Mouse (Mus musculus): ENCODE data around the gene Tnik.

The Tnik gene

DNA sequence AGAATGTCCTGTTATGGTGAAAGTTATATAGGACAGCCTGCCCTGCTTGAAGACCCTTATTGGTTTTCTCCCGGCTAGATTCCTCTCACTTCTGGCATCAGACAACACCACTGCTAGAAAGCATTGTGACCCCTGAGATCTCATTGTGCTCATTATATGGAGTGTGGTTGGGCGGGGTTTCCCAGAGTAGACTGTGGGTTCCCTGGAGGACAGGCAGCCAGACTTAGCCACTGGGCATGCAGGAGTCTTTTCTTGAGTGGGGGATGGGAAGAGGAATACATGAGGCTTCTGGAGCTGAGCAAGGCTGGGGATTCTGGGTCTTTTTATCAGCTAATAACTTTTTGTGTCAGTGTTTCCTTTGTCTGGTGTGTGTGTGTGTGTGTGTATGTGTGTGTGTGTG is 153.0 kb downstream of the Tnik start:
- no peak for DNase-seq

GRCm38 (mm10) chr3:28417091-28417715 is 154.2 kb downstream of the Tnik start:
- DNase-seq: no peak

DNA sequence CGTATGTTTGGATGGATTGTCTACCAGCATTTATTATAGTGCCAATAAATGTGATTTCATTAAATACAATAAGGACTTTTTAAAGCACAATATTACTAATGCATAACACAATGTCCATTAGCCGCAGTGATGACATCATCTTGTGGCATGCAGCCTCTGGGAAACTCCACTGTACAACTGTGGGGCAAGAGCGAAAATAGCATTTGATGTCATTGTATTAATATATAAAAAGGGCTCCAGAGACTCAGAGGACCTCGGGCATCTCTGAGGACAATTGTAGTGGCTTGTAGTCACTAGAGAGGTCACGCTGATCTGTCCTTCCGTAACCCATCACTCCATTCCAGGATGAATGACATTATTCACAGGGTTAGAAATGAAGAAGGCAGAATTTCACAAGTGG is 157.2 kb downstream of the Tnik start:
- DNase-seq: no peak

DNA sequence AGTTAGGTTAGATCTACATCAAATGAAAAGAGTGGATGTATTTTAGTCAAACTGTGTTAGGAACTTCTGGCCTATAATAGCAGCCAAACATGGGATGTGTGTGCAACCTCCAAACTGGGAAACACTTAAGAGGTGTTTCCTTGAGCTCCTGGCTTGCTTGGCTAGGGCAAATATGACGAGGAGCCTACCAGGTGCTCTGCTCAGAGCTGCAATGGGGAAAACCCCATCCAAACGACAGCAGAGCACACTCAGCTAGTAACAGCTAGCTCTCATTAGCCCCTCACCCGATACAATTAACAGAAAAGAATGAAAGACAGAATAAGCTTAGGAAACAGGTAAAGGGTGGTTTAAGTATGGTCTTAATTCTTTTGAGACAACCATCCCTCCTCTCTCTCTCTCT is 157.7 kb downstream of the Tnik start:
- DNase-seq: no peak

- DNase-seq: no peak
Measured at GRCm38 (mm10) chr3:28421798-28422197, 158.8 kb downstream of the Tnik start.

DNA sequence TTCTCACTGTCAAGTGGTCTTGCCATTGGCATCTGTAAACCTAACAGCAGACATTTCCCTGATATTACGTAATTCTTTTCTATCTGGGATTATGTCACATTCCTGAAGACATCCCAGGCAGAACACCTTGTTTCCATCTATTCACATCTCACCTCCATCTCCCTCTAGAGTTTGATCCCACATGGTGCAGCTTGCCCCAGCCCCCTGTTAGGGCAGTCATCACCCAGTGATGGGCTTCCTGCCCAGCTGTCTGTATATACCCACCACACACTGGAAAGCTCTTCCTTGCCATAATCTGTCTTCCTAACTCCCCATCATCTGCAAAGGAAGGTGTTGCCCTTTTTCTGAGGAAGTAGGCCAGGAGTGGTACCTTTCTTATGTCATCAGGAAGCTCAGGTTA is 159.2 kb downstream of the Tnik start:
- DNase-seq: no peak

- DNase-seq: no peak
Measured at GRCm38 (mm10) chr3:28425911-28426310, 162.9 kb downstream of the Tnik start.

- DNase-seq: no peak
Measured at GRCm38 (mm10) chr3:28431459-28431858, 168.4 kb downstream of the Tnik start.

GRCm38 (mm10) chr3:28432321-28432720 is 169.3 kb downstream of the Tnik start:
- DNase-seq: no peak

- DNase-seq: no peak
Measured at GRCm38 (mm10) chr3:28435478-28435877, 172.5 kb downstream of the Tnik start.

GRCm38 (mm10) chr3:28437429-28437828 is 174.4 kb downstream of the Tnik start:
- DNase-seq: no peak

DNA sequence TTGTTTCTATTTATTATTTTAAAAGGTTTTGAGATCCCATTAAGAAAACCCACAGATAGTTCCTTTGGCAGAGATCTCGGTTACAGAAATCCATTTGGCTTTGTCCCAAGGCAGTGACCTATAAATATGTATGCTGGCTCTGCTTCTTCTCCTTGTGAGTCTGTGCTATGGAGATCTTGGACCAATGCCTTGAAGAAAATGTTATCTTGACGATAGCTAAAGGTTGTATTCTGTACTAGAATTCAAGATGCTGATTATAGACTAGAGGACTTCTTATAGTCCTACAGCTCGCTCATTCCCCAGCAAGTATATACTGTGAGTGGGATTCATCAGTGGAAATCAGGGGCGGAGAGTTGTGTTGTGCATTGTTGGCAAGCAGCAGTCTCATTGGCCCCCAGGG is 178.5 kb downstream of the Tnik start:
- DNase-seq: no peak

- DNase-seq: no peak
Measured at GRCm38 (mm10) chr3:28442116-28442515, 179.1 kb downstream of the Tnik start.

- no peak for DNase-seq
Measured at GRCm38 (mm10) chr3:28447950-28448349, 184.9 kb downstream of the Tnik start.

DNA sequence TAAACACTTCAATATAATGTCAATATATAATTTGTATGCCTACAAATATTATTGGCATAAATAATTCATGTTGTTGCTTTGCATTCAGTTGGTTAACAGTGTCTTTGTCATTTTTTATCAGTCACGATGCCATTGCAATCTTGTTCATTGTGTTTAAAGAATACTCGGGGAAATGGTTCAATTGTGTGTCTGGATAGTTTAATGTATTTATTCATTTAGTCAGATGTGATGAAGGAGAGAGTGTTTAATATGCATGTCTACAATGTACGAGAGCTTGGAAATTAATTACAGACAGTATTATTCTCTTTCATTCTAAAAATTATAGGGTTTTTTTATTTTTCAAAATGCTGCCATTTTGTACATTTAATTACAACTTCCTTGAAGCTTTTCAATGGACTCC is 190.4 kb downstream of the Tnik start:
- no peak for DNase-seq

DNA sequence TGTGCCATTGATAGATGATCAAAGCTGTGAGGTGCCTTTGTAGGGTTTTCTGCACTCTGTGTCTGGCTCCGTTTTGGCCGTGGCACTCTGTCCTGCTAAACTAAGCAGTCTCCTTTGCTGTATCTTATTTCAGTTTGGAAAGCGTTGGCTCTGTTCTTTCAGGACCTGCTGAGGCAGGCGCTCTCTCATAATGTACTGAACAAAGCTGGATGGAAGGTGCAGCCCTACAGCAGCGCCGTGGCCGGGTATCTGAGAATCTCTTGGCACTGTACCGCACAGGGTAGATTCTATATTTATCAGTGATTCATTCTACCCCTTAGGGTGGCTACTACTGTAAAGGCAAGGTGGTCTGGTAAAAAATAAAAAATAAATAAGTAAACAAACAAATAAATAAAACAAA is 193.8 kb downstream of the Tnik start:
- DNase-seq: no peak

- peak; percentile 14 for DNase-seq
Measured at GRCm38 (mm10) chr3:28457517-28457916, 194.5 kb downstream of the Tnik start.

DNA sequence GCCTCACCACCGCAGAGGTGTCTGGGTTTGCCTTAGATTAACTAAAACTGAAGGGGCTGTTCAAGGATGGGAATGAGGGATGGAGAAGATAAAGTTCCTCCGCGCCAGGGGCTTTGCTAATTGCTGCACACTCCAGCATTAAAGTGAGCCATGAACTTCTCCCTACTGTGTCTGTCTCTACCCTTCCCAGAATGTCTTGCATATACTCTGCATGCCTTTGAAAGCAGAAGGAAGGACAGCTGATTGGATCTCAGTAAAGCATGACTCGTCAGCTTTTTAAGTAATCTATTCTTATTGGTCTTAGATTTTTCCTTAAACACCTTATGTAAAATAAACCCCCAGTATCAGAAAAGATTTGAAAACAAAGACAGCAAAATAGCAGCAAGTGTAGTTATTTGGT is 203.7 kb downstream of the Tnik start:
- DNase-seq: no peak

DNA sequence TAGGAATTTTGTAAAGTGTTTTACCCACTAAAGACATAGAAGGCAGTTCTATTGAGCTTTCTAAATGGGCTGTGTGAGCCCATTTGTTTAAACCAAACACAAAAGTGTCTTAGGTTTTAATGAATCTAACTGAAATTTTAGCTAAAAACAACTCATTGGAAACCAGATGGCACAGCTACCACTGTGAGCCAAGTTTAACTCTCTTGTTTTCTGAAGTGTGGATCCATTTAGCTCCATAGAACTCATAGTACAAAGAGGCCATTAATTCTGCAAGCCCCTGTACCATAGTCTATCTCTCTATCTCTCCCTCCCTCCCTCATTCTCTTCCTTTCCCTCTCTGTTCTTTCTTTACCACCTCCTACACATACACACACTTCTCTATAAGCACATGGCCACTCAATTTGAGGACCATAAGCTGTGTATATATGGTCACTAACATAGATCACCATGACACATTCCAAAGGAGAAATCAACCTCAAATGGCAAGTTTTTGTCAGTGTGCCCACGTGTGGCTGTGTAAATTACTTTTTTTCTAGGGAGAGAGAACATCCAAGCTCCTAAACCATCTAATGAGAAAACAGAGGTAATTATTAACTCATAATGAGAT is 204.2 kb downstream of the Tnik start:
- no peak for DNase-seq

- no peak for DNase-seq
Measured at GRCm38 (mm10) chr3:28467871-28468285, 204.9 kb downstream of the Tnik start.

DNA sequence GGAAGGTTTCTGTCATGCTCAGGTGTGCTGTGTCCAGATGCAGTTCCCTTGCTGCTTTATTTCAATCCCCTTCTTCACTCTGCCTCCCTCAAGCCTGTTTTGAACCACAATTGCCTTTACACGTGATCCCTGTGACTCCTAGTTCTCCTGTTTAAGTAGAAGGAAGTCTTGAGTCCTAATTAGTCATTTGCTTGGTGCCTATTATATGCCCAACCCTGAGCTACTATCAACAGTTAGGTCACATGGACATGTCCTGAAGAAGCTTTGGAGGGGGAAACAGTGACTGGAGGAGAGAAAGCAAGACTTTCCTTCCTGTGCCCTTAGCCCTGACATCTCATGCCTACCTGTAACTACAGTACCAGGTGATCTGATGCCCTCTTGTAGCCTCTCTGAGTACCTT is 210.4 kb downstream of the Tnik start:
- no peak for DNase-seq

- no peak for DNase-seq
Measured at GRCm38 (mm10) chr3:28477373-28477772, 214.4 kb downstream of the Tnik start.

DNA sequence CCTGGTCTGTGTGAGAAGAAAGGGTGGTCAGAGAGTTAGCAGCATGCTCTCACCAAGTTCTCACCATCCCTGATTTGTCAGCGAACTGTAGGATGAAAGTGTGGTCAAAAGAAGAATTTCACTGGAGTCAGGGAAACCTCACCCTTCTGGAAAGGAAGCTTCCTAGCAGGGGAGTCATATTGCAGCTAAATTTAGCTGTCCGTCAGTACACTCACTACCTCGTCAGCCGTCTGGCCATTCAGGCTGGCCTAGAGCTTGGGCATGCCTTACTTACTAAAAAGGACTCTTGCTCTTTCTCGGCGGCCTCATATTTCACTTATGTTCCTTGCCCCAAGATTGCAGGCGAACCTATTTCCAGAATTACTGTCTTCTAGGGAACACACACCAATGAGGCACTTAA is 222.7 kb downstream of the Tnik start:
- DNase-seq: no peak

GRCm38 (mm10) chr3:28487418-28487817 is 224.4 kb downstream of the Tnik start:
- DNase-seq: no peak

Measured in lung, postnatal 14 days (tissue).